Mouse (Mus musculus): ENCODE measurements around the gene Tcirg1. TPM values are rescaled to one million over a fixed set of nuclear protein-coding genes. Genes with fewer than 3 reads are reported as not detected.

The Tcirg1 gene
- polyA plus RNA-seq (2014; fragmentation: Nextera tagmentation; extraction: Ambion mirVana), result 11.6 and 13.3 TPM in 2 replicates

DNA sequence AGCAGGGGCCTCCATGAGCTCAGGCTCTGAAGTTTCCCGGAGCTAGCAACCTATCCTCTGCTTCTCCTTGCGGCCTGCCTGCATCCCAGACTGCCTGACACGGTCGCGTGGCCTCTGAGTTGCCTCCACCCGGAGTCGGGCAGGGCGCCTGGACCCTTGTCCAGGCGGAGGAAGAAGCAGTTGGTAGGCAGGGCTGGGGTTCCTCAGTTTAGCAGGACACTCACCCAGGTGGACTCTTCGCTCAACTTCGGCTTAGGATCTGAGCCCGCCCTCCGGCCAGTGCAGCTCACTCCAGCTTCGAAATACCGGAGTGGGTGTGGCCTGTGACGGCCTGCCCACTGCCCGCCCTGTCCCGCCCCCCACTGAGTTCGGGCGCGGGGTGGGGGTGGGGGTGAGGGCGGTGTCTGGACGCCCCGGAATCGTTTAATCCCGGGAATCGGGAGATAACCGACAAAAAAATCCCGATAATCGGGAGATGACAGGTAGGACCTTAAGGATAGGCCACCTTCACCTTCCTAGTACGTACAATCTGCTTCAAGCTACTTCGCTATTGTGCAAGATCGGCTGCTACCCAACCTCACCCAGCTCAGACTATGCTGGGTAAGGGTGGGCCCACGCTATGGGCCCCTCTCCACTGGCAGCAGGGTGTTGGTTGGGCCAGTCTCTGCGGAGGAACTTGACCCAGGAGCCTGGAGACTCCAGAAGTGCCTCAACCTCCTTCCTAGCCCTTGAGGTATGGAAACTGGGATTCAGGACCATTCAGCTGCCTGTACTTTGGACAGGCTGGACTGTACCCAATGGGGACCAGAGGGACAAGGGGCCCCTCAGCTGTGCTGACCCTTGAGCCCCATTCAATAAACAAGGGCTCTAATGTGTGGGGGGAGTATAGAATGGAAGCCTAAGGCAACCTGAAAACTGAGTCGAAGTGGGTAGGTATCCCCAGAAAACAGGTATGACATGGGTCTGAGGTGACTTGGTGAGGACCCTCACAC is at the start of gene Tcirg1:
TSS of gene Tcirg1 (minus strand) at position 339 of the 992 bp plus-strand sequence.
- H3K4me2 ChIP-seq (replicated peaks), result peak within 1 kb of the TSS; percentile 61
- WGBS, result 7% methylated on average over 36 of the region's 36 CpGs

DNA sequence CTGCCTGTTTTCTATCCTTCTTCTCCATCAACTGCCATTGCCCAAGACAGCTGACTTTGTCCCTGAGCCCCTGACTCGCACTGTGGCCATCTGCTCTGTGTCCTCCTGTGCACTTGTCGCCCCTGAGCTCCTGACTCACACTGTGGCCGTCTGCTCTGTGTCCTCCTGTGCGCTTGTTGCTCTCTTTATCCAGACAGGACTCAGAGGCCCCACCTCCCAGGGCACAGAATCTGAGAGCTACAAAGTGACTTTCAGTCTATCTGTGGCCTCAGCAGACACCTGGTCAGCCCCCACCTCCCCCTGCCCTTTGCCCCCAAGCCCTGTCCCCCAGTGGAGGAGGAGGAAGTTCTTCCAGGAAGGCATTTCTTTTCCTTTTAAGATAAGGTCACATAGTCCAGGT is 48.9 kb upstream of the Tcirg1 start:
- no peak overlapping the region for H3K4me2 ChIP-seq (replicated peaks)
- no peak overlapping the region for H3K9ac ChIP-seq
- H3K4me1 ChIP-seq (replicated peaks; ENCODE audit: control insufficient read depth, insufficient read depth, low read length), result no peaks in the 10 kb centered on the region
- H3K4me3 ChIP-seq (replicated peaks; ENCODE audit: low read length), result no peak overlapping the region
- no peaks in the 10 kb centered on the region for H3K36me3 ChIP-seq (replicated peaks; ENCODE audit: control insufficient read depth, insufficient read depth)
- ATAC-seq (ENCODE audit: low FRiP score) (no peak), DNase-seq (ENCODE audit: low spot score) (no peak)
- no peaks in the 10 kb centered on the region for H3K9me3 ChIP-seq (ENCODE audit: control insufficient read depth, low read length)
- no peaks in the 10 kb centered on the region for H3K27me3 ChIP-seq (ENCODE audit: control insufficient read depth, insufficient read depth, low read length)
- WGBS, result 62% methylated on average over 4 of the region's 4 CpGs
- no peak overlapping the region for H3K27ac ChIP-seq

More for the DNA sequence above, at the start of gene Tcirg1:
- Histone ChIP-seq H3K9me3 (ENCODE audit: control insufficient read depth, low read length) (no peaks in the 10 kb centered on the region), H3K36me3 (replicated peaks; ENCODE audit: control insufficient read depth, insufficient read depth) (peaks cover 36% of the 10 kb centered on the region), H3K4me3 (replicated peaks; ENCODE audit: low read length) (peak within 1 kb of the TSS; percentile 34), H3K9ac (peak within 1 kb of the TSS; percentile 49), H3K4me1 (replicated peaks; ENCODE audit: control insufficient read depth, insufficient read depth, low read length) (peaks cover 9% of the 10 kb centered on the region), H3K27ac (no peak within 1 kb of the TSS), H3K27me3 (ENCODE audit: control insufficient read depth, insufficient read depth, low read length) (no peaks in the 10 kb centered on the region)
- ATAC-seq (ENCODE audit: low FRiP score) (no peak; the same call in 1 of the 2 replicates), DNase-seq (ENCODE audit: low spot score) (peak; percentile 40)

DNA sequence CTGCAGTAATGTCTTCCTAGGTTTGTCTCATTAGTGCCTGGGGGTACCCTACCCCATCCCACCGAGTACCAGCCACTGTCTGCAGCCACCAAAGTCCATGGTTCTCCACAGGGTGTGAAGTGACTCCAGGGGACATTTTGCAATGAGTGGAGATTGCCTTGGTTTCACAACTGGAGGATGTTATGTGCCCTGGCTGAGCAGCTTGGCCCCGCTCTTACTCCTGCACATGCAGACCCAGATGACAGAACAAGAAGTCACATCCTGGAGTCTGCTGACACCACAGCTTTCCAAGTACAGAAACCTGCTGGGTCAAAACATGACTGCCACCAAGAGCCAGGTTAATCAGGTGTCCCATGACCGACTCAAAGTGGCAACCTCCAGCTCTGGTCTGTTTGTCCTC is 48.1 kb upstream of the Tcirg1 start:
- no peak overlapping the region for H3K4me2 ChIP-seq (replicated peaks)
- DNase-seq (ENCODE audit: low spot score) (no peak), ATAC-seq (ENCODE audit: low FRiP score) (no peak)
- 83% methylated on average over 3 of the region's 3 CpGs for WGBS
- no peaks in the 10 kb centered on the region for H3K9me3 ChIP-seq (ENCODE audit: control insufficient read depth, low read length)
- no peaks in the 10 kb centered on the region for H3K27me3 ChIP-seq (ENCODE audit: control insufficient read depth, insufficient read depth, low read length)
- no peaks in the 10 kb centered on the region for H3K36me3 ChIP-seq (replicated peaks; ENCODE audit: control insufficient read depth, insufficient read depth)
- H3K27ac ChIP-seq, result no peak overlapping the region
- no peak overlapping the region for H3K4me3 ChIP-seq (replicated peaks; ENCODE audit: low read length)
- no peaks in the 10 kb centered on the region for H3K4me1 ChIP-seq (replicated peaks; ENCODE audit: control insufficient read depth, insufficient read depth, low read length)
- no peak overlapping the region for H3K9ac ChIP-seq

DNA sequence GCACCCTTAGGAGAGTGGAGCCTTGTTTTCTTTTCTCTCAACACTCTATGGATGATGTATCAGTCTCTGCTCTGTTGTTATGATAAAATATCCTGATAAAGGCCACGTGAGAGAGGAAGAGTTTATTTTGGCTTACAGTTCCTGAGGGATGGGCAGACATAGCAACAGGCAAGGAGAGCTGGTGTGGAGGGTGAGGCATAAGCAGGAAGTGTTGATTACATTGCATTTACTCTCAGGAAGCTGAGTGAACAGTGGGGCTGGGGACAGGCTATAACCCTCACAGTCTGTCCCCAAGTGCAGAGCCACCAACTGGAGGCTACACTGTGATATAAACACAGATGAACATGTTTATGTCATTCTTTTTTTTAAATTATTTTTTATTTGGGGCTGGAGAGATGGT is 45.2 kb upstream of the Tcirg1 start:
- WGBS, result 75% methylated on average over 1 of the region's 1 CpGs

DNA sequence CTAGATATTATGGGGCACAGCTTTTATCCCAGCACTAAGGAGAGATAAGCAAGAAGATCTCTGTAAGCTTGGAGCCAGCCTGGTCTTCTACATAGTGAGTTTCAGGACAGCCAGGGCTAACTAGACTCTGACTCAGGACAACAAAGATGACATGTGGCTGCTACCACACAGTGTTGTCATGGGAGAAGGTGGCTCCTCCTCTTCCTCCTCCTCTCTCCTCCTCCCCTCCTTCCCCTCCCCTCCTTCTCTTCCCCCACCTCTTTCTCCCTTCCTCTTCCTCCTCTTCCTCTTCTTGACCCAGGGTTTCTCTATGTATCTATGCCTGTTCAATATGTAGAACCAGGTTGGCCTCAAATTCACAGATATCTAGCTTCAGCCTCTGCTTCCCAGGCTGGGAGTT is 44.5 kb upstream of the Tcirg1 start:
- H3K27ac ChIP-seq, result no peak overlapping the region
- H3K4me2 ChIP-seq (replicated peaks), result no peak overlapping the region
- DNase-seq (ENCODE audit: low spot score) (no peak), ATAC-seq (ENCODE audit: low FRiP score) (no peak)
- H3K27me3 ChIP-seq (ENCODE audit: control insufficient read depth, insufficient read depth, low read length), result no peaks in the 10 kb centered on the region
- H3K36me3 ChIP-seq (replicated peaks; ENCODE audit: control insufficient read depth, insufficient read depth), result no peaks in the 10 kb centered on the region
- no peaks in the 10 kb centered on the region for H3K4me1 ChIP-seq (replicated peaks; ENCODE audit: control insufficient read depth, insufficient read depth, low read length)
- no peak overlapping the region for H3K4me3 ChIP-seq (replicated peaks; ENCODE audit: low read length)
- H3K9me3 ChIP-seq (ENCODE audit: control insufficient read depth, low read length), result no peaks in the 10 kb centered on the region
- no peak overlapping the region for H3K9ac ChIP-seq

More for the DNA sequence above, 45.2 kb upstream of the Tcirg1 start:
- Histone ChIP-seq H3K27me3 (ENCODE audit: control insufficient read depth, insufficient read depth, low read length) (no peaks in the 10 kb centered on the region), H3K9ac (no peak overlapping the region), H3K27ac (no peak overlapping the region), H3K4me1 (replicated peaks; ENCODE audit: control insufficient read depth, insufficient read depth, low read length) (no peaks in the 10 kb centered on the region), H3K9me3 (ENCODE audit: control insufficient read depth, low read length) (no peaks in the 10 kb centered on the region), H3K4me2 (replicated peaks) (no peak overlapping the region), H3K4me3 (replicated peaks; ENCODE audit: low read length) (no peak overlapping the region), H3K36me3 (replicated peaks; ENCODE audit: control insufficient read depth, insufficient read depth) (no peaks in the 10 kb centered on the region)
- no peak for DNase-seq (ENCODE audit: low spot score)
- ATAC-seq (ENCODE audit: low FRiP score), result no peak

DNA sequence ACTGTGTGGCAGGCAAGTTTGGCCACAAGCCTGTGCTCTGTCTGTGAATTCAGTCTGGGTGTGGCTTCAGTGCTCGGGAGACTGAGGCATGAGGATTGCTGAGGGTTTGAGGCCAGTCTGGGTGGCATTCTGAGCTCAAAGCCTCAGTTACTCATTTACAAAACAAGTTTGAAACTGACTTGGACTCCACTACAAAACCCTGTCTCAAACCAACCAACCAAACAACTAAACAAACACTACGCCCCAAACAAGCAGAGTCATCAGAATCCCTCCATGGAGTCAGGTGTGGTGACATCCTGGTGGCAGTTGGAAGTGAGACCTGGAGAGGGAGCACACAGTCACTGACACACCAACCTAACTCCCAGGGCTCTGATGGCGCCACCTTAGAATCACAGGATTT is 43.4 kb upstream of the Tcirg1 start:
- no peak for ATAC-seq (ENCODE audit: low FRiP score)
- no peak overlapping the region for H3K9ac ChIP-seq
- no peaks in the 10 kb centered on the region for H3K4me1 ChIP-seq (replicated peaks; ENCODE audit: control insufficient read depth, insufficient read depth, low read length)
- H3K36me3 ChIP-seq (replicated peaks; ENCODE audit: control insufficient read depth, insufficient read depth), result no peaks in the 10 kb centered on the region
- 81% methylated on average over 3 of the region's 3 CpGs for WGBS
- H3K4me3 ChIP-seq (replicated peaks; ENCODE audit: low read length), result no peak overlapping the region
- no peak overlapping the region for H3K27ac ChIP-seq
- H3K27me3 ChIP-seq (ENCODE audit: control insufficient read depth, insufficient read depth, low read length), result no peaks in the 10 kb centered on the region
- DNase-seq (ENCODE audit: low spot score), result no peak
- H3K4me2 ChIP-seq (replicated peaks), result no peak overlapping the region
- no peaks in the 10 kb centered on the region for H3K9me3 ChIP-seq (ENCODE audit: control insufficient read depth, low read length)

DNA sequence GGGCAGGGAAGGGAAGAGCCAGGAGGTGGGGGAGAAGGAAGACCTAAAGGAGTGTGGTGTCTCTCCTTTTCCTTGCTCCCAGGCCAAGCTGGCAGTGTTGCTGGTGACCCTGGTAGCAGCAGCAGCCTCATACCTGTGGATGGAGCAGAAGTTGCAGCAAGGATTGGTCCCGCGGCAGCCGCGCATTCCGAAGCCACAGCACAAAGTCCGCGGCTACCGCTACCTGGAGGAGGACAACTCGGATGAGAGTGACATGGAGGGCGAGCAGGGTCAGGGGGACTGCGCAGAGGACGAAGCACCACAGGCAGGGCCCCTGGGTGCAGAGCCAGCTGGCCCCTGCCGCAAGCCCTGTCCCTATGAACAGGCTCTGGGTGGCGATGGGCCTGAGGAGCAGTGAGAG is 41.6 kb upstream of the Tcirg1 start:
- Histone ChIP-seq H3K4me2 (replicated peaks) (no peak overlapping the region), H3K27me3 (ENCODE audit: control insufficient read depth, insufficient read depth, low read length) (0 out of 2 replicates have a peak, but pooled peaks cover 4% of the 10 kb centered on the region), H3K4me1 (replicated peaks; ENCODE audit: control insufficient read depth, insufficient read depth, low read length) (no peaks in the 10 kb centered on the region), H3K36me3 (replicated peaks; ENCODE audit: control insufficient read depth, insufficient read depth) (no peaks in the 10 kb centered on the region), H3K9me3 (ENCODE audit: control insufficient read depth, low read length) (no peaks in the 10 kb centered on the region), H3K27ac (no peak overlapping the region), H3K4me3 (replicated peaks; ENCODE audit: low read length) (no peak overlapping the region), H3K9ac (no peak overlapping the region)
- DNase-seq (ENCODE audit: low spot score), result no peak
- 68% methylated on average over 14 of the region's 14 CpGs for WGBS
- ATAC-seq (ENCODE audit: low FRiP score), result no peak

DNA sequence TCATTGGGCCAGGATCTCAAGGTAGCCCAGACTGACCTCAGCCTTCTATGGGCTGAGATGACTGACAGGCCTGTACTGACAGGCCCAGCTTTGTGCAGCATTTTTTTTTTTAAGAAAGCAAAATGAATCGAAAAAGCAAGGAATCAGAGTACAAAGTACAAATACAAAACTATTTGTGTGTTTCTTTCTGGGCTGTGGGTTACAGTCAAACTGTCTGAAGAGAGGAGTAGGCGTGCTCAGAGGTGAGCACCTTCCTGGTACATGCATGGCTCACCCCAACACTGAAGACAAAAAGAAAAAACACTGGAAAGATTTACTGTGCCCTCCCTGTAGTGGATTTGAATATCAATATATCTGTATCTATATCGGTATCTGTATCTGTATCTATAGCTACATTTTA is 40.9 kb upstream of the Tcirg1 start:
- no peak overlapping the region for H3K27ac ChIP-seq
- WGBS, result 83% methylated on average over 3 of the region's 3 CpGs
- peaks cover 6% of the 10 kb centered on the region; the same call in 1 of the 2 replicates for H3K27me3 ChIP-seq (ENCODE audit: control insufficient read depth, insufficient read depth, low read length)
- DNase-seq (ENCODE audit: low spot score), result no peak
- H3K36me3 ChIP-seq (replicated peaks; ENCODE audit: control insufficient read depth, insufficient read depth), result no peaks in the 10 kb centered on the region
- H3K4me1 ChIP-seq (replicated peaks; ENCODE audit: control insufficient read depth, insufficient read depth, low read length), result no peaks in the 10 kb centered on the region
- H3K4me2 ChIP-seq (replicated peaks), result no peak overlapping the region
- H3K9me3 ChIP-seq (ENCODE audit: control insufficient read depth, low read length), result no peaks in the 10 kb centered on the region
- H3K4me3 ChIP-seq (replicated peaks; ENCODE audit: low read length), result no peak overlapping the region
- no peak for ATAC-seq (ENCODE audit: low FRiP score)
- H3K9ac ChIP-seq, result no peak overlapping the region

DNA sequence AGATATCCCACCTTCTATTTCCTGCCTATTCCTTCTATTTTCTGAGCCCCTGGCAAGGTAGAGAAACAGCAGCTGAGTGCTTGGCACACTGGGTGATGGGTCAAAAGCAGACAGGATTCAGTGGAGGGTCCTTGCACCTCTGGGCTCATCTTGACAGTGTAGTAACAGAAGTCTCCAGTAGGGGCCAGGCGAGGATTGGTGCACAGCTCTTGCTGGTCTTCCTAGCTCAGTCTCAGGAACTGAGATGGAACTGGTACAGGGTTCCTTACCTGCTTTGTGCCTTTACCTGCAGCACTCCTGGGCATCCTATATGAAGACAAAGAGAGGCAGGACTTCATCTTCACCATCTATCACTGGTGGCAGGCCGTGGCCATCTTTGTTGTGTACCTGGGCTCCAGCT is 39.8 kb upstream of the Tcirg1 start:
- Histone ChIP-seq H3K27ac (no peak overlapping the region), H3K4me2 (replicated peaks) (no peak overlapping the region), H3K9ac (no peak overlapping the region), H3K27me3 (ENCODE audit: control insufficient read depth, insufficient read depth, low read length) (peaks cover 6% of the 10 kb centered on the region; the same call in 1 of the 2 replicates), H3K36me3 (replicated peaks; ENCODE audit: control insufficient read depth, insufficient read depth) (no peaks in the 10 kb centered on the region), H3K9me3 (ENCODE audit: control insufficient read depth, low read length) (no peaks in the 10 kb centered on the region), H3K4me1 (replicated peaks; ENCODE audit: control insufficient read depth, insufficient read depth, low read length) (no peaks in the 10 kb centered on the region), H3K4me3 (replicated peaks; ENCODE audit: low read length) (no peak overlapping the region)
- DNase-seq (ENCODE audit: low spot score) (peak; percentile 81), ATAC-seq (ENCODE audit: low FRiP score) (peak; percentile 62; the same call in 1 of the 2 replicates)
- 18% methylated on average over 2 of the region's 2 CpGs for WGBS

Data from hindbrain, embryonic 14.5 days (tissue).